Mouse (Mus musculus) c-Kit-positive CD71-negative TER-119-negative erythroid progenitor cells, embryonic 14.5 days (primary cell): ENCODE measurements at regions not wholly inside any gene's neighbourhood (a gene's known extent, or its start where the extent isn't known, plus 50 kb on each side); places are given as distances from the start of the nearest gene placed in this dataset.

Experiments
- DNase-seq: peaks from one replicate; pipeline ENCODE4 v3.0.0-alpha.2; 2013; ENCODE audit warnings: low read depth

- no peak for DNase-seq
Measured at GRCm38 (mm10) chr16:49578976-49579375, 120.1 kb upstream of the Ift57 start.

- no peak for DNase-seq
Measured at GRCm38 (mm10) chr16:49580708-49581107, 118.3 kb upstream of the Ift57 start.

- no peak for DNase-seq
Measured at GRCm38 (mm10) chr16:49606500-49606899, 92.5 kb upstream of the Ift57 start.

- no peak for DNase-seq
Measured at GRCm38 (mm10) chr16:49614801-49615200, 84.2 kb upstream of the Ift57 start.

- DNase-seq = no peak
Measured at GRCm38 (mm10) chr16:49615342-49616020, 83.6 kb upstream of the Ift57 start.

GRCm38 (mm10) chr16:49616263-49616872 lies 82.7 kb upstream of the Ift57 start:
- DNase-seq = no peak

- no peak for DNase-seq
Measured at GRCm38 (mm10) chr16:49633502-49633901, 65.5 kb upstream of the Ift57 start.

GRCm38 (mm10) chr16:49635506-49635905 lies 63.5 kb upstream of the Ift57 start:
- DNase-seq = no peak

GRCm38 (mm10) chr16:49636467-49636866 lies 62.6 kb upstream of the Ift57 start:
- DNase-seq = no peak

- DNase-seq = no peak
Measured at GRCm38 (mm10) chr16:49642696-49643095, 56.3 kb upstream of the Ift57 start.

GRCm38 (mm10) chr16:49644416-49644815 lies 54.6 kb upstream of the Ift57 start:
- DNase-seq = no peak

GRCm38 (mm10) chr16:49646479-49646878 lies 52.6 kb upstream of the Ift57 start:
- DNase-seq = no peak
